Mouse (Mus musculus) bone marrow, adult 2 months (tissue): ENCODE results near the gene Nupl2. TPM values are rescaled to one million over a fixed set of nuclear protein-coding genes. Genes with fewer than 3 reads are reported as not detected.

Source experiments
- H3K27ac ChIP-seq: fragments of 200-500 bp; 2 replicates; pipeline ENCODE4 v1.5.1; 2012; ENCODE audit warnings: low read depth, mild to moderate bottlenecking, control low read depth, inconsistent platforms, low read length; ENCODE audit not compliant: control insufficient read depth, poor library complexity, insufficient read depth
- H3K4me1 ChIP-seq: fragments of 200-500 bp; 2 replicates; pipeline ENCODE4 v1.6.1; 2011; ENCODE audit warnings: low read length; ENCODE audit not compliant: control insufficient read depth, insufficient read depth
- H3K4me3 ChIP-seq: fragments of 200-500 bp; replicated peaks from 2 replicates; pipeline ENCODE3; 2011; ENCODE audit warnings: mild to moderate bottlenecking, low read depth, low read length, control low read depth; ENCODE audit not compliant: control insufficient read depth
- CTCF ChIP-seq: fragments of 200-500 bp; IDR thresholded peaks from 2 replicates; pipeline ENCODE4 v1.5.1; 2011; ENCODE audit warnings: low read length, control low read depth; ENCODE audit not compliant: control insufficient read depth, insufficient read depth
- POLR2A ChIP-seq: fragments of 200-500 bp; IDR thresholded peaks from 2 replicates; pipeline ENCODE4 v1.6.1; 2011; ENCODE audit warnings: low read depth, mild to moderate bottlenecking, control low read depth, low read length, borderline replicate concordance; ENCODE audit not compliant: control insufficient read depth
- WGBS: fragments of 180-500 bp; shearing (Covaris S2); methylation state at CpG from one replicate; pipeline ENCODE4 v1.1.7; 2018; 5-methylcytosine and 5-hydroxymethylcytosine counted together
- polyA plus RNA-seq: library from polyadenylated mRNA; stranded (reverse); fragments of >200 nt; gene quantifications from 2 replicates; pipeline ENCODE4 v1.2.4, GENCODE M21; 2011; ENCODE audit warnings: low replicate concordance; ENCODE audit not compliant: missing spikeins, insufficient read depth, insufficient read length

The Nupl2 gene
- 3.3 and 6.3 TPM in 2 replicates for polyA plus RNA-seq

GRCm38 (mm10) chr5:24164789-24165445, at the start of gene Nupl2:
TSS of gene Nupl2 (plus strand) at chr5:24164963.
- Histone ChIP-seq H3K4me3 (peak within 1 kb of the TSS; percentile 69), H3K4me1 (no peaks in the 10 kb centered on the region), H3K27ac (peak within 1 kb of the TSS; percentile 11; the same call in 1 of the 2 replicates)
- TF ChIP-seq POLR2A (peak; percentile 75; the same call in 1 of the 2 replicates), CTCF (no peak)
- WGBS = under 1% methylated on average over 52 of the region's 52 CpGs

GRCm38 (mm10) chr5:24122221-24122620, 42.5 kb upstream of the Nupl2 start:
- H3K4me3 ChIP-seq = no peak overlapping the region
- WGBS = 97% methylated on average over 2 of the region's 2 CpGs
- TF ChIP-seq CTCF (no peak), POLR2A (no peak)
- no peak overlapping the region for H3K27ac ChIP-seq
- H3K4me1 ChIP-seq = no peaks in the 10 kb centered on the region

GRCm38 (mm10) chr5:24124175-24124574, 40.6 kb upstream of the Nupl2 start:
- no peak overlapping the region for H3K4me3 ChIP-seq
- 97% methylated on average over 1 of the region's 1 CpGs for WGBS
- H3K4me1 ChIP-seq = no peaks in the 10 kb centered on the region
- no peak overlapping the region for H3K27ac ChIP-seq
- TF ChIP-seq CTCF = no peak
- TF ChIP-seq POLR2A = no peak

GRCm38 (mm10) chr5:24124579-24125276, 40.0 kb upstream of the Nupl2 start:
- no peak overlapping the region for H3K27ac ChIP-seq
- no peaks in the 10 kb centered on the region for H3K4me1 ChIP-seq
- H3K4me3 ChIP-seq = no peak overlapping the region
- TF ChIP-seq CTCF (no peak), POLR2A (no peak)
- WGBS = 85% methylated on average over 3 of the region's 3 CpGs

- H3K4me3 ChIP-seq = no peak overlapping the region
- no peak for TF ChIP-seq CTCF
- no peak for TF ChIP-seq POLR2A
- H3K4me1 ChIP-seq = no peaks in the 10 kb centered on the region
- 88% methylated on average over 1 of the region's 1 CpGs for WGBS
- H3K27ac ChIP-seq = no peak overlapping the region
Observed at GRCm38 (mm10) chr5:24125910-24126636, 38.7 kb upstream of the Nupl2 start.

GRCm38 (mm10) chr5:24126967-24127366, 37.8 kb upstream of the Nupl2 start:
- 81% methylated on average over 4 of the region's 4 CpGs for WGBS
- Histone ChIP-seq H3K4me1 (no peaks in the 10 kb centered on the region), H3K4me3 (no peak overlapping the region), H3K27ac (no peak overlapping the region)
- no peak for TF ChIP-seq CTCF

- Histone ChIP-seq H3K27ac (no peak overlapping the region), H3K4me1 (no peaks in the 10 kb centered on the region), H3K4me3 (no peak overlapping the region)
- WGBS = 72% methylated on average over 5 of the region's 5 CpGs
- TF ChIP-seq POLR2A (no peak), CTCF (no peak)
Observed at GRCm38 (mm10) chr5:24146964-24147363, 17.8 kb upstream of the Nupl2 start.

- Histone ChIP-seq H3K4me3 (no peak overlapping the region), H3K27ac (no peak overlapping the region), H3K4me1 (no peaks in the 10 kb centered on the region)
- TF ChIP-seq POLR2A (no peak), CTCF (no peak)
Observed at GRCm38 (mm10) chr5:24152199-24152598, 12.6 kb upstream of the Nupl2 start.
